Mouse (Mus musculus): Measurements from ENCODE around the gene Wnk2.

DNA sequence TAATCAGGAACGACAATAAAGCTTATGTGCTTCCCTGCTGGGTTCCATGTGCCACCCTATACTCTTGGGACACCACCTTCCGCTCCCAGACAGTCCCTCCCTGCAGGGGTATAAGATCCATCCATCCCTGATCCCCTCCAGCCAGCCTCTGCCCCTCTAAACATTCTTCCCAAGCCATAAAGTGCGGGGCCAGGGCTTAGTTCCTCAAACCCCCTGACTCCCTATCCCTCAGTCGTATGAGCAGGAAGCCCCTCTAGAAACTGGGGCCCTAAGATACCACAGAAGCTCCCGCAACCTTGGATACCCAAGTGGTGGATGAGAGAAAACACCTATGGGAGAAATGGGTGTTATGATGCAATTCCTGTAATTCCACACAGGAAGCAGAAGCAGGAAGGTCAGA, 48.4 kb upstream of the Wnk2 start:
- TF ChIP-seq CTCF (IDR thresholded peaks at IDR 0.05; ENCODE audit: low read depth): no peak
- TF ChIP-seq EP300 (optimal IDR thresholded peaks at IDR 0.05): no peak

All from stomach, postnatal 0 days (tissue).